Mouse (Mus musculus) stomach, adult 2 months (tissue): ENCODE results near the gene Gm19684. TPM values are rescaled to one million over a fixed set of nuclear protein-coding genes. Genes with fewer than 3 reads are reported as not detected.

Source experiments
- polyA plus RNA-seq: library from polyadenylated mRNA; depleted of rRNA; stranded (reverse); fragments of >200 nt; gene quantifications from 2 replicates; pipeline ENCODE4 v1.2.3, GENCODE M21; 2012; rRNA removed

The Gm19684 gene
- polyA plus RNA-seq = 0.12 TPM in 1 of 2 replicates, not detected in the other

GRCm38 (mm10) chr17:36121352-36122020 lies at the start of gene Gm19684:
Gene Gm19684 (plus strand): TSS chr17:36121678.

GRCm38 (mm10) chr17:36128968-36129817 lies 7.7 kb downstream of the Gm19684 start, which contains the start of gene Gm7030:
Gene Gm7030 (minus strand): TSS chr17:36129425.

GRCm38 (mm10) chr17:36168039-36168652 lies 46.7 kb downstream of the Gm19684 start, which contains the start of gene Gm8909:
Gene Gm8909 (minus strand): TSS chr17:36168537.

Other genes starting within 250 kb of the Gm19684 start
- gene Dhx16, start 241.9 kb upstream of the Gm19684 start, polyA plus RNA-seq = 20.6 and 21.0 TPM in 2 replicates
- 53.9 and 85.6 TPM in 2 replicates for gene 2310061I04Rik, start 224.2 kb upstream of the Gm19684 start, polyA plus RNA-seq
- gene Atat1, start 211.6 kb upstream of the Gm19684 start, polyA plus RNA-seq = 22.6 and 22.8 TPM in 2 replicates
- gene Mrps18b, start 205.3 kb upstream of the Gm19684 start, polyA plus RNA-seq = 38.4 and 50.2 TPM in 2 replicates
- gene Ppp1r10, start 205.2 kb upstream of the Gm19684 start, polyA plus RNA-seq = 13.8 and 14.0 TPM in 2 replicates
- 39.1 and 41.5 TPM in 2 replicates for gene Abcf1, start 151.9 kb upstream of the Gm19684 start, polyA plus RNA-seq
- 9.6 and 12.7 TPM in 2 replicates for gene Gnl1, start 141.8 kb upstream of the Gm19684 start, polyA plus RNA-seq
- gene Prr3, start 141.4 kb upstream of the Gm19684 start, polyA plus RNA-seq = 6.3 and 6.9 TPM in 2 replicates
- gene H2-T24, start 101.1 kb upstream of the Gm19684 start, polyA plus RNA-seq = 0.18 and 0.83 TPM in 2 replicates
- 60.2 and 70.8 TPM in 2 replicates for gene H2-T23, start 88.8 kb upstream of the Gm19684 start, polyA plus RNA-seq
- gene H2-T22, start 78.9 kb upstream of the Gm19684 start, polyA plus RNA-seq = 13.8 and 15.3 TPM in 2 replicates
- 0.05 and 0.11 TPM in 2 replicates for gene Gm6034, start 78.7 kb upstream of the Gm19684 start, polyA plus RNA-seq
- gene Gm11127, start 63.3 kb upstream of the Gm19684 start, polyA plus RNA-seq = 0.05 TPM in 1 of 2 replicates, not detected in the other
- gene Gm7030, start 7.7 kb downstream of the Gm19684 start, polyA plus RNA-seq = not detected in 2 replicates
- gene Gm8909, start 46.9 kb downstream of the Gm19684 start, polyA plus RNA-seq = 0.17 and 0.55 TPM in 2 replicates
- gene H2-T3, start 68.6 kb downstream of the Gm19684 start, polyA plus RNA-seq = not detected in 2 replicates
- gene Rpp21, start 136.4 kb downstream of the Gm19684 start, polyA plus RNA-seq = 77.7 and 108 TPM in 2 replicates
- 4.6 and 4.7 TPM in 2 replicates for gene Trim39, start 150.6 kb downstream of the Gm19684 start, polyA plus RNA-seq
- not detected in 2 replicates for gene H2-M10.2, start 164.8 kb downstream of the Gm19684 start, polyA plus RNA-seq
- not detected in 2 replicates for gene H2-M10.1, start 204.5 kb downstream of the Gm19684 start, polyA plus RNA-seq
- gene H2-M10.3, start 246.7 kb downstream of the Gm19684 start, polyA plus RNA-seq = not detected in 2 replicates